Mouse (Mus musculus) lung, postnatal 0 days (tissue): ENCODE data around the gene Ccnk. TPM values are rescaled to one million over a fixed set of nuclear protein-coding genes. Genes with fewer than 3 reads are reported as not detected.

Source experiments
- ATAC-seq: fragments of 200-750 bp; cut with Nextera tagmentation; 2 replicates; pipeline ENCODE4 v1.8.0; 2017; ENCODE audit warnings: moderate library complexity
- DNase-seq: peaks from one replicate; pipeline ENCODE4 v3.0.0-alpha.2; 2016; ENCODE audit warnings: low spot score
- H3K27ac ChIP-seq: fragments of 300-500 bp; sonication (generic); 2 replicates; pipeline ENCODE4 v1.5.1; 2014; ENCODE audit warnings: antibody characterized with exemption, mild to moderate bottlenecking, low read length, mixed read lengths
- H3K27me3 ChIP-seq: fragments of 300-500 bp; sonication (generic); replicated peaks from 2 replicates; pipeline ENCODE4 v1.6.1; 2014; ENCODE audit warnings: low read length, mixed read lengths; ENCODE audit not compliant: insufficient read depth
- H3K36me3 ChIP-seq: fragments of 300-500 bp; sonication (generic); 2 replicates; pipeline ENCODE4 v1.6.1; 2014; ENCODE audit warnings: low read length, mixed read lengths; ENCODE audit not compliant: insufficient read depth
- H3K4me1 ChIP-seq: fragments of 300-500 bp; sonication (generic); 2 replicates; pipeline ENCODE4 v1.6.1; 2014; ENCODE audit warnings: antibody characterized with exemption, low read depth, low read length, mixed read lengths; ENCODE audit not compliant: insufficient read depth
- H3K4me2 ChIP-seq: fragments of 300-500 bp; sonication (generic); replicated peaks from 2 replicates; pipeline ENCODE4 v1.6.1; 2014; ENCODE audit warnings: low read depth, mild to moderate bottlenecking, low read length, moderate library complexity, mixed read lengths
- H3K4me3 ChIP-seq: fragments of 300-500 bp; sonication (generic); 2 replicates; pipeline ENCODE4 v1.5.1; 2014; ENCODE audit warnings: low read depth, low read length
- H3K9ac ChIP-seq: fragments of 300-500 bp; sonication (generic); replicated peaks from 2 replicates; pipeline ENCODE4 v1.6.1; 2014; ENCODE audit warnings: low read depth, mild to moderate bottlenecking
- H3K9me3 ChIP-seq: fragments of 300-500 bp; sonication (generic); 2 replicates; pipeline ENCODE4 v1.6.1; 2016; ENCODE audit warnings: low read length, mixed read lengths
- CTCF ChIP-seq: IDR thresholded peaks from 2 replicates; pipeline ENCODE4 v1.5.1; 2016; ENCODE audit warnings: antibody characterized with exemption, mild to moderate bottlenecking
- EP300 ChIP-seq: IDR thresholded peaks from 2 replicates; pipeline ENCODE4 v1.6.1; 2016; ENCODE audit warnings: antibody characterized with exemption, mild to moderate bottlenecking, control low read depth
- WGBS: fragments of 180-500 bp; shearing (Covaris S2); extraction: QIAGEN DNeasy Blood & Tissue Kit; methylation state at CpG from one replicate; pipeline ENCODE4 v1.1.7; 2014; 5-methylcytosine and 5-hydroxymethylcytosine counted together
- polyA plus RNA-seq: library from polyadenylated mRNA; unstranded; fragments of >200 nt; fragmentation: Nextera tagmentation; extraction: Ambion mirVana; gene quantifications from 2 replicates; pipeline ENCODE4 v1.2.1, GENCODE M21; 2015

The Ccnk gene
- polyA plus RNA-seq, 1 experiment from 2014 or later: 2.0 TPM

DNA sequence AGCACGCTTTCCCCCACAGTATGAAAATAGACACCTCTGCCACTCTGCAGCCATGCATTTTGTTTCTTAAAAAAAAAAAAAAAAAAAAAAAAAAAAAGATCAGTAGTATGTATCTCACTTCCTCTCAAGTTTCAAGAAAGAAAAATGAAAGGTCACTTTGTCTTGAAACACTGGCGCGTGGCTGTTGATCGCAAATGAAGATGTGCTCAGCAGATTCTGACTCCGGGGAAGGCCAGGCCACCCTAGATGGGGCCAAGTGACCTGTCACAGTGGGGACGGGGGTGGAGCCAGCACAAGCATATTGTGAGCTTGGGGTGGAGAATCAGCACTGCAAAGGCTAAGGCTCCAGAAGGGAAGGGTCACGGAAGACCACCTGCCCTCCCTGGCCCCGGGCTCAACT, 24.5 kb downstream of the Ccnk start:
- ATAC-seq (no peak), DNase-seq (no peak)
- no peak overlapping the region for H3K27ac ChIP-seq
- peaks cover 27% of the 10 kb centered on the region for H3K36me3 ChIP-seq
- no peak overlapping the region for H3K4me3 ChIP-seq
- no peaks in the 10 kb centered on the region for H3K9me3 ChIP-seq
- TF ChIP-seq CTCF (no peak), EP300 (no peak)
- H3K9ac ChIP-seq: no peak overlapping the region
- no peaks in the 10 kb centered on the region for H3K27me3 ChIP-seq
- H3K4me1 ChIP-seq: no peaks in the 10 kb centered on the region
- H3K4me2 ChIP-seq: no peak overlapping the region
- WGBS: 66% methylated on average over 8 of the region's 8 CpGs

DNA sequence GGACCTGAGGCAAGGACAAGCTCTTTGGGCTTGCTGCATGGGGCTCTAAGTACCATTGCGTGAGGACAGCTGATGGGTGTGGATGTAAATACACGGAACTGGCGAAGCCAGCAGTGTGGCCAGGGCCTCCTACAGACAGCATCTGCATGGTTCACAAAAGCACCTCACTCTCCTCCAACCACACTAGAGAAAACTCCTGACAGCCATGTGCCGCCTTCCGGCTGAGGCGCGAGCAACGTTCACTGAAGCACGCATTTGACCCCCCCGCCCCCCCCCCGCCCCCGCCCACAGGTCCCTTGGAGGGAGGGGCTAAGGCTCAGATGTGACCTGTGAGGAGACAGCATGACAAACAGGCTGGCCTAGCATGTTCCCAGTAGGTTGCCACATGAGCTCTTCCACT, 25.6 kb downstream of the Ccnk start:
- WGBS: 75% methylated on average over 11 of the region's 12 CpGs
- no peaks in the 10 kb centered on the region for H3K9me3 ChIP-seq
- no peak overlapping the region for H3K4me3 ChIP-seq
- no peak overlapping the region for H3K4me2 ChIP-seq
- no peaks in the 10 kb centered on the region for H3K27me3 ChIP-seq
- no peak for TF ChIP-seq CTCF
- no peak for TF ChIP-seq EP300
- H3K4me1 ChIP-seq: no peaks in the 10 kb centered on the region
- H3K27ac ChIP-seq: no peak overlapping the region
- no peak for DNase-seq
- peaks cover 18% of the 10 kb centered on the region for H3K36me3 ChIP-seq
- H3K9ac ChIP-seq: no peak overlapping the region
- no peak for ATAC-seq

DNA sequence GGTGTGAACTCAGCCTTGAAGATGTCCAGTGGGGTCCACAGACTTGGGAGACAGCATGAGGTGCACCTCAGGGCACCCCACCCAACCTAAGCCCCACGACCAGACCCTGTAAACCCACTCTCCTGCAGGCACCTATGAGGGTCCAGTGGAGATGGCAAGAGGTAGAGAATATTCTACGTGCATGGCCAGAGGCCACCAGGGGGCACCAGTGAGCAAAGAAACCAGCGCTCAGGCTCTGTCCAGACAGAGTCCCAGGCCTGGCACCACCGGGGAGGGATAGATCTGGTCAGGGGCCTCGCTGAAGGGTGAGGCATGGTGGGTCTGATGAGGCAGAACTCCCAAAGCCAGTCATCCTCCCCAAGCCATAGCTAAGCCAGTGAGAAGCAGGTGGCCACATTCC, 27.3 kb downstream of the Ccnk start:
- 2% methylated on average over 5 of the region's 5 CpGs for WGBS
- Histone ChIP-seq H3K9me3 (no peaks in the 10 kb centered on the region), H3K27ac (no peak overlapping the region), H3K9ac (no peak overlapping the region), H3K4me1 (no peaks in the 10 kb centered on the region), H3K4me2 (no peak overlapping the region), H3K36me3 (peaks cover 4% of the 10 kb centered on the region), H3K27me3 (no peaks in the 10 kb centered on the region), H3K4me3 (no peak overlapping the region)
- ATAC-seq (peak; percentile 66), DNase-seq (peak; percentile 75)
- peak; percentile 93 for TF ChIP-seq CTCF
- TF ChIP-seq EP300: no peak

DNA sequence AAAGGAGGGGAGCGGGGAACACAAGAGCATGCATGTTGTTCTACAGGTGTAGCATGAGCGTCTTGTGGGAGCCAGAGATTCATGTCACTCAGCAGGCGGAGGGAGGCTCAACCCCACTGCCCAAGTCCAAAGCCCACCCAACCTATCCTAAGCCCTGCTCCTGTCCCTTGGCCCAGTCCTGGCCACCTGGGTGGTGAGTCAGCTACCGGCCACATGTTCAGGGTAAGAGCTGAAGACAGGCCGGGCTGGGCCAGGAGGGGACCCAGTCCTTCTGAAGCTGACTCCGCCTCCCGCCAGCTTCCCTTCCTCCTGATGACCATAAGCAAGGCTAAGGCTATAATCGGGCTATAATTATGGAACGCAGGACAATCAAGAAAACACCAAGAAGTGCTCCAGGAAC, 28.8 kb downstream of the Ccnk start:
- Histone ChIP-seq H3K36me3 (no peaks in the 10 kb centered on the region), H3K9ac (no peak overlapping the region), H3K27me3 (no peaks in the 10 kb centered on the region), H3K27ac (no peak overlapping the region), H3K9me3 (no peaks in the 10 kb centered on the region), H3K4me3 (no peak overlapping the region), H3K4me2 (no peak overlapping the region), H3K4me1 (no peaks in the 10 kb centered on the region)
- 94% methylated on average over 9 of the region's 9 CpGs for WGBS
- TF ChIP-seq CTCF: no peak
- TF ChIP-seq EP300: no peak
- no peak for DNase-seq
- no peak for ATAC-seq

DNA sequence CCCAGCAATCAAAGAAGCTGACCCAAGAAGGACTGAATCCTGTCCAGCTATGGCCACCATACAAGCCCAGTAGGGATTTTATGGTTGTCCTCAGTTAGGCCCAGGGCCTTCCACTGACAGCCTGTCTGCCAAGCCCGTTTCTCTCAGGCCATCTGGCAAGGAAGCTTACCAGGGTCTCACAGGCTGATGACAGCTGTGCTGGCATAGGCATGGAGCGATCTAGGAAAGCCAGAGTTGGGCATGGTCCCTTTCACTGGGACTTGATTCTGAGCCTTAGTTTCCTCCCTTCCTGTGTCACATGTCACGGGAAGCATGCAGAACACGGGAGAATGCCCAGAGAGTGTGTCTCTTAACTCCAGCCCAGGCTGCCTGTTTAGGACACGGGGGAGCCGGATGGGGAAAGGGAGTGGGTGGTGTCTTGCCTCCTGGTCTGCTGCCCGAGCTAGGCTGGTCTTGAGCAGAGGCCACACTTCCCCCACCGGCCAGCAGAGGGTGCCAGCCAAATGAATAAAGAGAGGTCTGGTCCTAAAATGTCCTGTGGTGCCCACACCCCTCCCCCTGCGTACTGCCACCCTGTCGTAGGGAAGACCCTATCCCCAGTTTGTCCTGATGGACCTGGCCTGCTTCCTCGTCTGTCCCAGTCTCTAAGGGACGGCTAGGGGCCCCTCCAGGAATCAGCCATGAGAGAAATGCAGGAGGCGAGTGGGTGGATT, 29.5 kb downstream of the Ccnk start:
- Histone ChIP-seq H3K4me3 (no peak overlapping the region), H3K4me1 (no peaks in the 10 kb centered on the region), H3K9ac (no peak overlapping the region), H3K27me3 (no peaks in the 10 kb centered on the region), H3K9me3 (no peaks in the 10 kb centered on the region), H3K4me2 (no peak overlapping the region), H3K36me3 (no peaks in the 10 kb centered on the region), H3K27ac (no peak overlapping the region)
- ATAC-seq (peak; percentile 59), DNase-seq (peak; percentile 78)
- WGBS: 26% methylated on average over 13 of the region's 13 CpGs
- TF ChIP-seq EP300: no peak
- TF ChIP-seq CTCF: peak; percentile 89

DNA sequence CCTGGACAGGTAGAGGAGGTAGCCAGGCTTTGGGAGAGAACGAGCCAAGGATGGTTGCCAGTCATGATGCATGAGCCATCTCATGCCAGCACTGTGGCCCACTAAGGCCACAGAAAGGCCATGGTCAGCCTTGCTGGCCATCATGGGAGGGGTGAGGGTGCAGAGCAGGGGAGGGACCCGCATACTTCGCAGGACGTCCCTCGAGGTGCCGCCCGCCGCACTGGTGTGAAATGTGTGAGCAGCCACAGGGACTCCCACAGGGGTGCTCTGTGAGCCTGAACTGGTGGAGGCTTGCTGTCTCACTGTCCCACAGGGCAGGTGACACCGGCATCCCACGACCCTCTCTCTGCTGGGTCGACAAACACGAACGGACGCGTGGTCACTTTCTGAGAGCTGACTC, 31.2 kb downstream of the Ccnk start:
- no peak overlapping the region for H3K4me3 ChIP-seq
- no peak for ATAC-seq
- no peak overlapping the region for H3K9ac ChIP-seq
- no peaks in the 10 kb centered on the region for H3K4me1 ChIP-seq
- no peak for TF ChIP-seq EP300
- TF ChIP-seq CTCF: no peak
- DNase-seq: no peak
- H3K27me3 ChIP-seq: no peaks in the 10 kb centered on the region
- 83% methylated on average over 15 of the region's 15 CpGs for WGBS
- no peak overlapping the region for H3K4me2 ChIP-seq
- no peaks in the 10 kb centered on the region for H3K36me3 ChIP-seq
- H3K9me3 ChIP-seq: no peaks in the 10 kb centered on the region
- no peak overlapping the region for H3K27ac ChIP-seq

DNA sequence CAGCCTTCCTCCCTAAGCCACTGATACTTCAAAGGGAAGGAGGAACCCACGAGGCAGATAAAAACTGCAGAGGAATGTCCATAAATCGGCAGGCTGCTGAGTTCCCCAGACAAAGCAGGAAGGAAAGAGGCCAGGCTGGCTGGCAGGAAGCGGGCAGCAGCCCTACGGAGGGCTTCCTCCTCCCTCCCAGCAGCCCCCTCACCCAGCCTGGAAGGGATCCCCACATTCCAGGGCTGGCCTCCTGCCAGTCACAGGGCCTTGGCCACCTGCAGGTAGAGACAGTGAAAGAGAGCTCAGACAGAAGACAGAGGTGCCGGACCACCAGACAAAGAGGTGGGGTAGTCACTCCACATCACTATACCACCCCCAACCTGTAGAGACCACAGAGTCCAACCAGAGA, 32.7 kb downstream of the Ccnk start:
- Histone ChIP-seq H3K4me3 (no peak overlapping the region), H3K27ac (no peak overlapping the region), H3K9me3 (no peaks in the 10 kb centered on the region), H3K27me3 (no peaks in the 10 kb centered on the region), H3K9ac (no peak overlapping the region), H3K4me1 (no peaks in the 10 kb centered on the region), H3K36me3 (no peaks in the 10 kb centered on the region), H3K4me2 (no peak overlapping the region)
- 22% methylated on average over 5 of the region's 5 CpGs for WGBS
- no peak for DNase-seq
- ATAC-seq: no peak
- TF ChIP-seq EP300 (no peak), CTCF (no peak)
